Mouse (Mus musculus): Measurements from ENCODE around the gene Trmt61a.
"Not testable (repeated sequence)": the region's sequence is repeated elsewhere in the genome, so short reads cannot be mapped to it uniquely, and the experiment has no call there.

Trmt61a gene

DNA sequence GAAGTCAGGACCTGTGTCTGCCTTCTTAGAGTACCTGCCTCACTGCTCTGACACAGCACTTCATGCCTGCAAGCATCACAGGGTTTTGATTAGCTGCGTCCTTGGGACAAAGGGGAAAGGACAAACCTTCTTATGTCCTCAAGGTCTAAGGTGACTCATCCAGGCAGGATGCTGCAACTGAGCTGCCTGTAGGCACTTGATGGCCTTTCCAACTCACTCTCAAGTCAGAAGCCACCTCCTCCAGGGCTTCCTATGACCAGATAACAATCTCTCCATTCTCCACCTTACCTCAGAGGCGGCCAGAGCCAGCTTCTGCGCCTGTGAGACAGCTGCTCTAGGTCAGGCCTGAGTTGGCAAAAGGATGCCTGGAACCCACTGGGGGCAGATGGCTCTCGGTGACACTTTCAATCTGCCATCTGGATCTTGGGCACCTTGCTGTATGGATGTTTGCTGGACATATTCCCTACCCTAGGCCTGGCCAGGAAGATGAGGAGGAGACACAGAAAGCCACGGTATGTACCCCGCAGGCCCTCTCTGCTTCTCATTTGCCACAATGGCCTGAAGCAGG, 20.5 kb downstream of the Trmt61a start:
- DNase-seq, result peak; percentile 79 to 83

DNA sequence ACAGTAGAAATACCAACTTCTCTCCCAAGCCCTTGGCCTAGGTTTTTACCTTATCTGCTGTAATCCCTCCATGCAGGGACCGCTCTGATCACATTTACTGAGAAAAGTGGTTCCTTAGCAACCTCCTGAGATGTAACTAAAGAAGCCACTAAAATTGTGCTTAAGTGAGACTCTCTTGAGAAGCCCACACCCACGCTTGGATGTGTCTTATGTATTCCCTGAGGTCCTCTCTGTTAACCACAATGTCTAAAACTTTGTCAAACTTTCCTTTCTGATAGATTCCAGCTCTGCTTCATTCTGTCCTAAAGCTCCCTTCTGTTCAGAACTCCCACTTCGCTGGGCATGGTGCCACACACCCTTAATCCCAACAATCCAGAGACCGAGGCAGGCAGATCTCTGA, 21.6 kb downstream of the Trmt61a start:
- DNase-seq, result no peak

DNA sequence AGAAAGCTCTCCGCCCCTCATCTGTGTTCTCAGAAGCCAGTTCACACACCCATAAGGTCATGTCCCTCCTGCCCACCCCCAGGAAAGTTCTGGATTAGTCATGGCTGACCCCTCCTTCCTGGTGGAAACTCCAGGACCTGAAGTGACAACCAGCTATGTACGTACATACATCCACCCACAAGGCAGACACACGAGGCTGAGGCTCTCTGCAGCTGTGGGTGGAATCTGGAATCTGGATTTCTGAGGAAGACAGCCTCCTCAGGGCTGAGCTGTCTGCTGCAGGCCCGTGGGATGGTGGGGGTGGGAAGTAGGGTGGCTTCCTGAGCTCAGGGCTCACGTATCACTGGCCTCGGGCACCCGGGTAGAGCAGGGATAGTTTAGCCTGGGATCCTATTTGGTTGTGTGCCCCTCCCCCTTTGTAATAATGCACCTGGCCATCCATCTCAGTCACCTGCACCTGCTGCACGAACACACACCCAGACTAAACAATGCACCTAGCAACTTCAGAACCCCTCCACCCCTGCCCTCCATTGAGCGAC, 23.1 kb downstream of the Trmt61a start:
- no peak for DNase-seq

DNA sequence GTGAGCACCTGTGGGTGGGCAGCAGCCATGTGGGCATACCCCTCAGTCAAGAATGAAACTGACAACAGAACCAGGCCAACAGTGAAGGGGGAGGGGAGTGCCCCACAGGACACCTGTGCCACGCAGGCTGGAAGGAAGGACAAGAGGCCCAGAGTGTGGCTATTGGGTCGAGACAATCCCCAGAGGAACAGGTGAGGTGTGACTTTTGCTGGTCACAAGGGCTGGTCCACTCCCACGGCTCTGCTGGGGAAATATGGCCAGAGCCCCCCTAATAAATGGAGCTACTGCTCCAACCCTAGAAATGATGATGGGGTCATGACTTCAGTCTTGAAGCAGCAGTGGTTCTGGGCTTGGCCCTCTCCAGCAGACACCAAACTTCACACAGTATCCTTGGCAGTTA, 25.4 kb downstream of the Trmt61a start:
- no peak for DNase-seq

DNA sequence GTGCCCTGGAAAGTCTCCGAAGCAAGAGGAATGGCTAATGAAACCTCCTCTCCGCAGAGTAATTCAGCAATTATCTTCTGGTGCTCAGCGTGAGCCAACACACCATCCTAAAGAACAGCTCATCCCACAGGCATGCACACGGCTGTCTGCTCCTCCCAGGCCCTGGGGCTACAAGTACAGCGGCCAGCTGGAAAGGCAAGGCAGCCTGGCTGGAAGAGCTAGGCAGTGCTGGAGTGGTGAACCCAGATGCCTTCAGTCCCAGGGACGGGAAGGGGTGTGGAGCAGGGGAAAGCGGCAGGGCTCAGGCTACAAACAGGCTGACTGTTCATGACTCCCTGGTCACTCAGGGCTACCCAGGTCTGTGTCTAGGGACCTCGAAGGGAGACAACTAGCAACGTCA, 26.7 kb downstream of the Trmt61a start:
- peak in 1 of 2 experiments; percentile 29 for DNase-seq

DNA sequence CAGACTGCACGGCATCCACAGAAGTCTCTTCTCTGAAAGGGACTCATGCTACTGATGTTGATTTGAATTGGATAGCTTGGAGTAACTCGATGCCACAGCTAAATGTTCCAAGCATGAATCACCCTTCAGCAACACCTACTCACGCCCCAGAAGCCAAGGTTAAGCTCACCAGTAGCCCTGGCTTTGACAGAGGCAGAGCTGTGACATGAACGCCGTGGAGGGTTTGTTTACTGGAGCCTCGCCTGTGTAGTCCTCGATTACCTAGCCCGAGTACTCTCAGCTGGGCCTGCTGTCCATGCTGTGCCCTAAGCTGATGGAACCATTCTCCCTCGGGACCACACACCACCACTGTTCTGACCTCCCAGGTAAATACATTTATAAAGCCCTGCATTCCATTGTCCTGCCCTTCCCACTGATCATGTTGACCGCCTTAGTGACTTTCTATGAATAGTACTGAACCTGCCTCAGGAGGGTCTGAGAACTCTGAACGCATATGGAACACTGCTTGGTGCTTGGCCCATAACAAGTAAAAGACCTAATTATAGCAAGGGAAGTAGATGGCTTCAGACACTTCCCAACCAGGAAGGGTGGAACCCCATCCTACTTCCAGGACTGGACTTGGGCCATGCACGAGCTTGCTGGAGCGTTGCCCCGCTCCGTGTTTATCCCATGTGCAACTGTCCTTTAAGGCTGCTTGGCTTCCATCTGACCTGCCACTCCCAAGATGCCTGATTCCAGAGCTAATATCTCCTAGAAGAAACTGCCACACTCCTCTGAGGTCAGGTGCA, 27.5 kb downstream of the Trmt61a start:
- peak in 1 of 2 experiments; percentile 43 for DNase-seq

DNA sequence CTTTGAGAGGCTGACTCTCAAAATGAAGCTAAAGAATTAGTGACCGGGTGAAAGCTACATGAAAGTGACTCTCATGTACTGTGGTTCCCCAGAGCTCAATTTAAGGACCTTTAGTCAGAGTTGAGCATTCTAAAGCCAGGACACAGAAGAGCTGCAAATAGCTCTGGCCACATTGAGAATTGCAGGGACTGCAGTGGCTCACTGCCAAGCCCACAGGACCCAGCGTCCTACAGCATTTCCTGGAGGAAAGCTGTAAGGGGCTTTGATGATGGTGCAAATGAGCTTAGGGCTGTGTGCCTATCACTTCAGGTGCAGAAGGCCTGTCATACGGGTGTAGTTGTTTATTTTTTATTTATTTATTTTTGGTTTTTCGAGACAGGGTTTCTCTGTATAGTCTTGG, 30.3 kb downstream of the Trmt61a start:
- peak; percentile 32 to 67 for DNase-seq

DNA sequence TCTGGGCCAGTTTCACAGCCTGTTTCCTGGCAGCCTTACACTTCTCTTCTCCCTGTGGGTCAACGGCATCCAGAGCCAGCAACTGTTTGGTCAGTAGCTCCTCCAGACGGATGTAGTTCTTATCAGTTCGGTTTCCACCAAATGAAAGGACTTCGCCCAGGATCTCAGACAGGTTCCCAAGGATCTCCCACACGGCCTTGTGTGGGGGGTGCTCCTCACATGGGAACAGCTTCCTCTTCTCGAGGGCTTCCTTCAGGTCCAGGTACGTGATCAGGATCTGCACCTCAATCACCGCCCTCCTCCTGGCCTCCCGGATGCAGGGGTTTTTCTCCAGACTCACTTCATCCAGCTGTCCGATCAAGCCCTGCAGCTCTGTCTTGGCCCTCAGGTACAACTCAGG, 32.2 kb downstream of the Trmt61a start:
- DNase-seq, result no peak

DNA sequence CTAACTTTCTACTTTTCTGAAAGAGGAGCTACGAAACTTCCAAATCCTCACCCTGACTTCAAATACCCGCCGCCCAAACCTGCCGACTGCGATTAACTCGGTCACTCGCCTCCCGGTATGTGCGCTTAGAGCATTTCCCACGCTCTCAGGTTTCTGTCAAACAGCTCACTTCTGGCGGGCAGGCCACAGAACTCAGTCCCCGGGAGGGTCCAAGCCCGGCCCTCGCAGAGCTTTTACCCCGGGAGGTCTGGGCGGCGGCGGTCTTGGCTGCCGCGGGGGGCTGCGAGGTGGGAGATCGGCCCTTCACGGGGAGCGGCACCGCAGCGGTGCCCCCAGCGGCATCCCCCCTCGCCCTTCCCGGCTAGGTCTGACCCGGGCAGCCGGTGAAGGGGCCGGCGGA, 34.6 kb downstream of the Trmt61a start:
- DNase-seq, result no peak

DNA sequence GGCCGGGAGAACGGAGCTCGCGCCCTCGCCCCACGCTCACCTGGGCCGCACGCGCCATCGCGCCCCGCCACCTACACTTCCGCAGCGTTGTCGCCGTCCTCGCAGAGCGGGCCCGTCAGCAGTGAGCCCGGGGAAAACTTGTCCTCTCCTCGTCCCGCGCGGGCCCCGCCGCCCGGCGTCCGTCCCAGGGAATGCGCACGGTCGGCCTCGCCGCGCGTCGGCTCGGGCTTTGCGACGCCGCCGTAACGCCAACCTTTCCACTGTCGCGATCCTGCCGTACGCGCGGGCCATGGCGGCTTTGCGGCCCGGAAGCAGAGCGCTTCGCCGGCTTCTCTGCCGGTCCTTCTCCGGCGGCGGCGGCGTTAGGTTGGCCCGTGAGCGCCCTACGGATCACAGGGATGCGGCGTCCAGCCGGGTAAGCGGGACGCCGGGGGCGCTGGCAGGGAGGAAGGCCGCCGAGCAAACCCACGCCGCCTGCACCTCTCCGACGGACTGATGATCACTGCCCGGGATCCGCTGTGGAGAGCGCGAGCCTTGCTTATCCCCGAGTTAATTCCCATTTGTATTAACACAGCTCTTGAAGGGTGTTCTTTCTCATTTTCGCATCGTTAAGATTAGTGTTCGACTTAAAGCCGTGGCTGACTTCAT, 35.2 kb downstream of the Trmt61a start, which contains the start of the genes Bag5 and Apopt1:
Gene Bag5, minus strand, starts transcription at position 254 of the 648 bp plus-strand sequence.
Gene Apopt1, plus strand, starts transcription at position 258 of the 648 bp plus-strand sequence.
- peak; percentile 92 to 94 for DNase-seq

DNA sequence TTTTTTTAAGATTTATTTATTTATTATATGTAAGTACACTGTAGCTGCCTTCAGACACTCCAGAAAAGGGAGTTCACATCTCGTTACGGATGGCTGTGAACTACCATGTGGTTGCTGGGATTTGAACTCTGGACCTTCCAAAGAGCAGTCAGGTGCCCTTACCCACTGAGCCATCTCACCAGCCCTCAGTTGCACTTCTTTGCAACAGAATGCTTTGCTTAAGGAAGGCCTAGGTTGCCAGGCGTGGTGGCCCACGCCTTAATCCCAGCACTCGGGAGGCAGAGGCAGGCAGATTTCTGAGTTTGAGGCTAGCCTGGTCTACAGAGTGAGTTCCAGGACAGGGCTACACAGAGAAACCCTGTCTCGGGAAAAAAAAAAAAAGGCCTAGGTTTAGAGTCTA, 36.0 kb downstream of the Trmt61a start:
- not testable (repeated sequence) for DNase-seq

DNA sequence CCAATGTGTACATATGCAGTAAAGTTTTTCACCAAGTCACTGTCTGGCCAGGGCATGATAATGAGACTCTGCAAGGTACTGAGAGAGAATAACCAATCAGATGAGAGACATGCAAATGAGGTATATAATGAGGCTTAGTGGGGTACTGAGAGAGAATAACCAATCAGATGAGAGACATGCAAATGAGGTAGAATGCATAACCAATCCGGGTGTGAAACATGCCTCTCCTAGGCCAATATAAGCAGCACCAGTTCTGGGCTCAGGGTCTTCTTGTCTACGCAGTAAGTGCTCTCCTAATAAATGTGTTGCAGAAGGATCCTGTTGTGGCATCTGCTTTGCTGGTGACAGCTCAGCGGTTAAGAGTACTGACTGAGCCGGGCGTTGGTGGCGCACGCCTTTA, 38.6 kb downstream of the Trmt61a start:
- no peak for DNase-seq

DNA sequence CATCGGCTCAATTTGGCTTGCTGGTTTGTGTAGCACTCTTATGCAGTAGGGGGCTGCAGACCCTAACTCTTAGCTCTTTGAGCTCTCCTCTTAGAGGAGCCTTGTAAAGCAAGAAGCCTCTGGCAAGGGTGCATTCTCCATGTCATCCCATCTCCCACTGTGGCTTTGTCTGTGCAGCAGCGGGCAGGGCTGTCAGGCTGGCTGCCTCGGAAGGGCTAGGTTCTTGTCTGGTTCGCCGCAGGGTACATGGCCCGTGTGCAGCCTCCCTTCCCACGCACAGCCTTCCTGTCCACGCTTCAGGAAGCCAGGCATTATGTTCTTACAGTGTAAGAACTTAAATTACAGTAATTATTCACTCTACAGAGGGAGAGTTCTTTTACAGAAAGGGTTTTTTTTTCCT, 40.8 kb downstream of the Trmt61a start:
- peak; percentile 65 to 76 for DNase-seq

DNA sequence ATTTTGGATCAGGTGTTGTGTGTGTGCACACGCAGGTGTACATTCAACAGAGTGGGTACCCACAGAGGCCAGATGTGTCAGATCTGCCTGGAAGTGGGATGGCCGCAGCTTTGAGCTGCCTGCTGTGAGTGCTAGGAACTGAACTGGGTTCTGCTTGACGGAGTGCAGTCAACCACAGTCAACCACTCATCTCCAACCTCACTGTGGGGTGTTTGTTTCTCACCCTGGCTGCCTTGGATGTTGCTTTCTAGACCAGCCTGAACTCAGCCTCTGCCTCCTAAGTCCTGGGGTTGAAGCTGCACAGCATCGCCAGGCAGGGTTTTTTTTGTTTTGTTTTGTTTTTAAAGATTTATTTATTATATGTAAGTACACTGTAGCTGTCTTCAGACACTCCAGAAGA, 42.3 kb downstream of the Trmt61a start:
- no peak for DNase-seq

DNA sequence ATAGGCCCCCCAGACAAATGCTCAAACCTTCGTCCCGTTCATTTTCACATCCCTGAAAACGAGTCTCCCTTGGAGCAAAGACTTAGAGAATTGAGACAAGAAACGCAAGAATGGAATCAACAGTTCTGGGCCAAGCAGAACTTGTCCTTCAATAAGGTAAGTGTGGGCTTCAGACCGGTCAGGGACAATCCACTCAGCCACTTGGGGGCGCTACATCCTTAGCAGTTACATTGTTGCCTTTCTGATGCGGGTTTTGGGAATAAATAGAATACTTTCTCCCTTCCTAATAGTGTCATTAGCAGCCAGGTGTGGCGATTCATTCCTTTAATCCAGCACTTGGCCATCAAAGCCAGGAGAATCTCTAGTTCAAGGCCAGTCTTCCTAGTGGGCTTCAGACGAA, 44.7 kb downstream of the Trmt61a start:
- DNase-seq, result peak; percentile 79 to 94

DNA sequence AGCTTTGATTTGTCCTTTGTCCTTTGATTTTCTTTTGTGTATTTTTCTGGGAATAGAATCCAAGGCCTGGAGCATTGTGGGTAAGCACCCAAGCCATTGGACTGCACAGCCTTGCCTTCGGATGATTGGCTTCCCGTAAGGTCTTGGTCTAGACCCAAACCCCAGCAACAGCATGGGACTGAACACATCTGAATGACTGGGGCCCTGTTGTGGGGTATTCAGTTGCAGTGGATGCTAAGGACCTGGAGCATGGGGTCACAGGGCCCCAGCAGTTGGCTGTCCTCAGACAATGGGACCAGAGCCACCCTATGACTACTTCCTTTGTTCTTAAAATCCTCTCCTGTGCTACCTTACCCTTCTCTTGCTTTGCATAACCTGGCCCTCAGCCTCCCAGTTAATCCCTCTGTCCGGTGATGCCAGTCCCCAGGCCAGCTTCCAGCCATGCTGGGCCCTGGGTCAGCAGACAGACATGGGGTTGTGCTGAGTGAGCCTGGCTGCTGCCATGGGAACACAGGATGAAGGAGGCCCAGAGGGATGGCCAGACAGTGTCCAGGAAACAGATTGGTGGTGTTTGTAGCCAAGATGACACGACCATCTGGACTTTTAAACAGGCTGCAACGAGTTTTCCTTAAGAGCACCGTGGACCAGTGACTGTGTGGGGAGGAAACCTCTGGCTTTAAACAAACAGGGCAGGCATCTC, 46.9 kb downstream of the Trmt61a start:
- DNase-seq, result peak; percentile 82 to 83

DNA sequence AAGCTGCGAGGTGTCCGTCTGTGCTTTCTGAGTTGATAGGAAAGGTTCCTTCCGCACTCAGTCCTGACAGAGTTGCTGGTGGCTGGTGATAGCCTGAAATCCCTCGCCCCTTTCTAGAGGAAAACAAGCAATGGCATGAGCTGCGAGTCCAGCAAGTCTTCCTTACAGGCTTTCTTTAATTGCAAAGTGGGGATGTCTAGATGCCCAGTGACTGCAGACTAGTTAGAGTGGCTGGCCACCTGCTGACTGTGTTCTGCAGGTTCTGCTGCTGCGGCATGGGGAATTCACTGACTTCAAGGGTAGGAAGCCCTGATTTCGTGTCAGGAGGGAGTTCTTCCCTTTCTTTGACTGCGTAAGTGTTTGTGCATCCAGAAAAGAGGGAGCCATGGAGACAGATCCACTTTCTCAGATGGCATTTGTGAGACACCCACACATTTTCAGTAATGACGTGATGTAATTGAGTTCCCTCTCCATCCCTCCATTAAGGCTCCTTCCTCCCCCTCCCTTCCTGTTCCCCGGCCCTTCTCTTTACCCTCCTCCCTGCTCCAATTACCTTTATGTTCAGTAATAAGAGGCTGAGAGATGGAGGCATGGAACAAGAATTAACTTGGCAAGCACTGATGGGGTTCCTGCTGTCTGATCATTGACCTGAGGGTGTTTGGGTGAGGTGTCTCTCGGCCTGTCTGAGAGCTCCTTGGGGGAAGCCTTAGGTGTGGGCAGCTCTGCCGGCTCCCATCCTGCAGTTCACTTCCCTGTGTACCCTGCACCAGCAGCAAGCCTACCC, 47.6 kb downstream of the Trmt61a start:
- peak; percentile 49 to 53 for DNase-seq

DNA sequence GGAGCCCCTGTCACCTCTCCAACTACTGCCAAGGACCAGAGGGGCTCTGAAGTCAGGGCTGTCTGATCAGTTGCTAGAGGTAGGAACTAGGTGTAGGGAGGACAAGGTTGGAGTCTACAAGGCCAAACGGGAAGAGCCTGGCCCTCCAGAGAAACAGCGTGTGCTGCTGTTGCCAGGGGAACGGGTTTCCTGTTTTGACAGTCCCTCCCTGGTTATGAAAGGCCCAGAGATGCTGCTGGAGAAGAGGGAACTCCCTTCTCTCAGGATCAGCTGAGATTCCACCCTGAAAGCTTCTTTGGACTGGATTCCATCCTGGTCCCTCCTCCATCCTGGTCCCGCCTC, 48.2 kb downstream of the Trmt61a start:
- DNase-seq, result peak; percentile 45

DNA sequence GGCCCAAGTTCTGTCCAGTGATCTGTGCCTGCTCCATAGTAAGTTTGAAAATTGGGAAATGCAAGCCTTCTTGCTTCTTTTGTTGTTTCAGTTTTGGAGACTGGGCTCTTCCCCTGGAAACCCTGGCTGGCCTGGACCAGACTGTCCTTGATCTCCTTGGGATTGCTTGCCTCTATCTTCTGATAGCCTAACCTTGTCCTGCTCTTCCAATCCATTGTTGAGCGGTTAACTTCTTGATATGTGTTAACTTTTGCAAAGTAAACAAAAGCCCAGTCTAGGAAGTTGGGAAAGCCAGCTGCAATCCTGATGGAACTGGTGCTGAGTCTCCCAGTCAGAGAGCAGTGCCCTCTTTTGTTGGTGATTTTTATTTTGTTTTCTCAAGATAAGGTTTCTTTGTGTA, 50.1 kb downstream of the Trmt61a start:
- no peak for DNase-seq

DNA sequence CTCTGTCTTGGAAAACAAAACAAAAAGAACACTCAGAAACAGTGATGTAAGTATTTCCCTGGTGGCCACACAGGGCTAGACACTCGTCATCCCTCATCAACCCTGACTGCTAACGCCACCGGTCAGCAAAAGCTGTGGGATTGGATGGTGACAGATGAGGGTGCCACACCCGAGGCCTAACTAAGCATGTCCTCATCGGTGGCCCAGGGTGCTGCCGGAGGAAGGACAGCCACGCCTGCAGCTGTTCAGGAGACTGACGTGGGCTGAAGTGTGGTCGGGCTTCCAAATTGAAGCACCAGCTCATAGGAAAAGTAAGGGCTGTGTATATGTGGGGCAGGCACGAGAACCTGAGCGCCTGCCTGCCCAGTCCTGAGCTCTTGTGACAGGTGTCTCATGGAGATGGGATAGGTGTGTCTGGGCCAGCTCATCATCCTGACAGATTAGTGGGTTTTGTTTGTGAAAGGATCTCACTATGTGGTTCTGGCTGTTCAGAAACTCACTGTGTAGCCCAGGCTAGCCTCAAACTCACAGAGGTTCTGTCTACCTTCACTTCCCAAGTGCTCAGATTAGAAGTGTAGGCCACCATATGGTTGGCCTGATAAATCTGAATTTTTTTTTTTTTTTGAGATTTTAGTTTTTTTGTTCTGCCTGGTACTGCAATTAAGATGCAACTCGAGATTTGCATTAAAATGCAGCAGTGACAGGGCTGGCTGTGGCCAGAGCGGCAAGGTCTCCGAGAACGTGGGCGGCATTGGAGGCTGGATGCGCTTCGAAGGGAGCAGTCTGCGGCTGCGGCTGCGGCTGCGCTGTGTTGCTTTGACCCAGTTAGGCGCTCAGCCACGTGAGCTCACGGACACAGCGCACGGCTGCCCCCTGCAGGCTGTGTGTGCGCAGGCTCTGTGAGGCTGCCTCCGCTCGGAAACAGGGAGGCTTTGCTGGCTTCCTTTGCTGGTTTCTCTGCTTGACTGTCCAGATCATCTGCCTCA, 54.2 kb downstream of the Trmt61a start:
- peak; percentile 96 for DNase-seq

DNA sequence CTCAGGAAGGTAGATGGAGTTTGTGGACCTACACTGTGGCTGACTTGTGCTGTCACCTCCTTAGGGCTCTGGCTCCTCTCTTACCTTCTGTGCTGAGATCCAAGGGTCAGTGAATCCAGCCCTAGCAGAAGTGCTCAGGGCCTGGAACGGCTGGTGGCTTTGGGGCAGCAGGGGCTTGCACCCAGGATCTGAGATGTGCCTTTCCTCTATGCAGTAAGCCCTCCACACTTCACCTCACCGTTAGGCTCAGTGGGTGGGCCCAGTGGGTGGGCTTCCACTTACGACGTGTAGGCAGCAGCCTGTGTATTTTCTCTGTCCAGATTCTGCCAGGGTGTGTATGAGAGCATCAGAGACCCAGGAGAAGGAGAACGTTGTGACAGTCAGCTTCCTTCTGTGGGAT, 55.0 kb downstream of the Trmt61a start:
- DNase-seq, result peak; percentile 45 to 58

Measured in cerebellum, postnatal 14 days (tissue).